Comparison of ENCODE assay signal across 15 mouse cellular contexts in the genomic region with DNA sequence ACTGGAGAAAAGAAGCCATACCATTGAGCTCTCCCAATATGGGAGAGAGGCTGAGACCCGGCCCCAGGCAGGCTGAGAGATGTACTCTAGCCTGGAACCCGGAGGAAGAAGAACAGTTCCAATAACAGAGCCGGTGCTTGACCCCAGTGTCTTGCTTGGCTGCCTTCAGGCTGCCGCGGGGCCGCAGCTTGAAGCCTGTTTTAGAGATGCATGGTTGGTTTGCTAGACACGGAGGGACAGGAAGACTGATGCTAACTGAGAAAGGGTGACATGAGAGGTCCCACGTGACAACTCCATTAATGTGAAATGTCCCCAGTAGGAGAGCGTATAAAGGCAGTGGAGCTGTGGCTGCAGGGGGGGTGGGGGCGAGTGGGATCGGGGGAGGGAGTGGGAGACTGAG.
DNase-seq lines count a peak whose midpoint lies in the region; ATAC-seq lines count a peak whose summit lies in the region.
"Had no signal": no experiment of that assay in that cellular context is flagged by ENCODE, and none has a peak within 500 bp of the region (broad histone marks: within the 10 kb centered on the region; RNA-seq: fewer than 3 reads in every experiment).

No protein-coding gene starts in this region.

- no peak for ATAC-seq in hindbrain, embryonic 16.5 days
- no peak for ATAC-seq in neural tube, embryonic 11.5 days (ENCODE audit: insufficient read depth, low FRiP score, low TSS enrichment)
- ATAC-seq in midbrain, embryonic 15.5 days (replicated peaks): no peak

- H3K4me1 ChIP-seq in hindbrain, embryonic 10.5 days (replicated peaks): peaks cover 91% of the 10 kb centered on the region
- H3K4me1 ChIP-seq in hindbrain, embryonic 16.5 days (ENCODE audit: control insufficient read depth, insufficient read depth, low read depth, low read length): peaks cover 62% of the 10 kb centered on the region
- H3K4me1 ChIP-seq in neural tube, embryonic 11.5 days (ENCODE audit: control insufficient read depth, insufficient read depth, low read length): peaks cover 67% of the 10 kb centered on the region
- peaks cover 73% of the 10 kb centered on the region for H3K4me1 ChIP-seq in midbrain, embryonic 15.5 days

- H3K4me2 ChIP-seq in hindbrain, embryonic 16.5 days (ENCODE audit: low read length): no peak overlapping the region
- no peak overlapping the region for H3K4me2 ChIP-seq in neural tube, embryonic 11.5 days (ENCODE audit: low read depth)
- no peak overlapping the region for H3K4me2 ChIP-seq in midbrain, embryonic 15.5 days
- H3K4me2 ChIP-seq: embryonic facial prominence, embryonic 15.5 days; heart, embryonic 15.5 days; lung, embryonic 15.5 days had no signal

- no peaks in the 10 kb centered on the region for H3K9me3 ChIP-seq in hindbrain, embryonic 10.5 days
- no peaks in the 10 kb centered on the region for H3K9me3 ChIP-seq in hindbrain, embryonic 16.5 days (ENCODE audit: control insufficient read depth, low read length)
- no peaks in the 10 kb centered on the region for H3K9me3 ChIP-seq in neural tube, embryonic 11.5 days (ENCODE audit: control insufficient read depth, low read length)
- no peaks in the 10 kb centered on the region for H3K9me3 ChIP-seq in midbrain, embryonic 15.5 days
- H3K9me3 ChIP-seq: embryonic facial prominence, embryonic 15.5 days; heart, embryonic 15.5 days; lung, embryonic 15.5 days had no signal

- no peak overlapping the region; the same call in 1 of the 2 replicates for H3K9ac ChIP-seq in hindbrain, embryonic 16.5 days (ENCODE audit: low read depth, low read length)
- H3K9ac ChIP-seq in neural tube, embryonic 11.5 days (ENCODE audit: low read length): 0 out of 2 replicates have a peak overlapping the region, but pooled peaks have one; percentile 14
- no peak overlapping the region for H3K9ac ChIP-seq in midbrain, embryonic 15.5 days
- H3K9ac ChIP-seq: embryonic facial prominence, embryonic 15.5 days; heart, embryonic 15.5 days; lung, embryonic 15.5 days had no signal

- peak; percentile 45 for DNase-seq in hindbrain, embryonic 10.5 days (ENCODE audit: low spot score)
- peak; percentile 60 for DNase-seq in neural tube, embryonic 11.5 days (ENCODE audit: low spot score)
- DNase-seq in neural tube, embryonic 10.5 days (ENCODE audit: extremely low spot score, low spot score): no peak
- no peak for DNase-seq in ovary, adult 18-20 months (ENCODE audit: low spot score)
- DNase-seq in layer of hippocampus, adult 11-12 months (ENCODE audit: low spot score): no peak
- DNase-seq: adrenal gland, postnatal 25 days; cerebellum, postnatal 10 days; gastrocnemius, postnatal 36 days; liver had no signal

- 24% methylated on average over 11 of the region's 11 CpGs for WGBS in hindbrain, embryonic 10.5 days
- WGBS in hindbrain, embryonic 16.5 days: 17% methylated on average over 11 of the region's 11 CpGs
- WGBS in neural tube, embryonic 11.5 days: 32% methylated on average over 11 of the region's 11 CpGs
- WGBS in midbrain, embryonic 15.5 days: 18% methylated on average over 11 of the region's 11 CpGs

- peak overlapping the region; percentile 79 for H3K27ac ChIP-seq in hindbrain, embryonic 10.5 days
- no peak overlapping the region for H3K27ac ChIP-seq in hindbrain, embryonic 16.5 days (ENCODE audit: low read depth, low read length)
- peak overlapping the region; percentile 35 for H3K27ac ChIP-seq in neural tube, embryonic 11.5 days (ENCODE audit: low read depth, low read length)
- 0 out of 2 replicates have a peak overlapping the region, but pooled peaks have one; percentile 68 for H3K27ac ChIP-seq in midbrain, embryonic 15.5 days
- H3K27ac ChIP-seq: embryonic facial prominence, embryonic 15.5 days; heart, embryonic 15.5 days; left cerebral cortex, adult 2 months; lung, embryonic 15.5 days had no signal

- H3K4me3 ChIP-seq in hindbrain, embryonic 10.5 days: no peak overlapping the region
- H3K4me3 ChIP-seq in hindbrain, embryonic 16.5 days (ENCODE audit: low read length): no peak overlapping the region
- no peak overlapping the region for H3K4me3 ChIP-seq in neural tube, embryonic 11.5 days (ENCODE audit: low read depth, low read length)
- H3K4me3 ChIP-seq in midbrain, embryonic 15.5 days: no peak overlapping the region
- H3K4me3 ChIP-seq: embryonic facial prominence, embryonic 15.5 days; heart, embryonic 15.5 days; left cerebral cortex, adult 2 months; lung, embryonic 15.5 days had no signal

- peaks cover 65% of the 10 kb centered on the region for H3K27me3 ChIP-seq in hindbrain, embryonic 10.5 days (ENCODE audit: insufficient read depth, poor library complexity, severe bottlenecking)
- H3K27me3 ChIP-seq in hindbrain, embryonic 16.5 days (replicated peaks; ENCODE audit: control insufficient read depth, insufficient read depth, low read length): no peaks in the 10 kb centered on the region
- H3K27me3 ChIP-seq in neural tube, embryonic 11.5 days (ENCODE audit: control insufficient read depth, insufficient read depth, low read length): no peaks in the 10 kb centered on the region
- no peaks in the 10 kb centered on the region for H3K27me3 ChIP-seq in midbrain, embryonic 15.5 days (replicated peaks)
- H3K27me3 ChIP-seq: embryonic facial prominence, embryonic 15.5 days; lung, embryonic 15.5 days had no signal

- H3K36me3 ChIP-seq in hindbrain, embryonic 10.5 days: no peaks in the 10 kb centered on the region
- H3K36me3 ChIP-seq in hindbrain, embryonic 16.5 days (ENCODE audit: control insufficient read depth, insufficient read depth, low read length): no peaks in the 10 kb centered on the region
- no peaks in the 10 kb centered on the region for H3K36me3 ChIP-seq in neural tube, embryonic 11.5 days (ENCODE audit: control insufficient read depth, insufficient read depth, low read length)
- H3K36me3 ChIP-seq in midbrain, embryonic 15.5 days (replicated peaks): no peaks in the 10 kb centered on the region
- H3K36me3 ChIP-seq: embryonic facial prominence, embryonic 15.5 days; heart, embryonic 15.5 days; lung, embryonic 15.5 days had no signal

Comparison
In these comparisons a context has a peak if more than half of its experiments do, and no peak if none do; other contexts are left out.
1. DNase-seq: peak in hindbrain, embryonic 10.5 days (single experiment) and neural tube, embryonic 11.5 days (single experiment); none in neural tube, embryonic 10.5 days (single experiment), ovary, adult 18-20 months (single experiment) and layer of hippocampus, adult 11-12 months (single experiment).